Mouse (Mus musculus) erythroblast, embryonic 14.5 days (primary cell): ENCODE data around the gene Ip6k3. TPM values are rescaled to one million over a fixed set of nuclear protein-coding genes. Genes with fewer than 3 reads are reported as not detected.

Source experiments
- H3K27me3 ChIP-seq: 2 replicates; pipeline ENCODE4 v1.6.1; 2012; ENCODE audit warnings: inconsistent platforms; ENCODE audit not compliant: control insufficient read depth
- H3K36me3 ChIP-seq: 2 replicates; pipeline ENCODE4 v1.6.1; 2012; ENCODE audit warnings: mild to moderate bottlenecking, inconsistent platforms; ENCODE audit not compliant: control insufficient read depth
- H3K4me1 ChIP-seq: 2 replicates; pipeline ENCODE4 v1.6.1; 2012; ENCODE audit warnings: inconsistent platforms; ENCODE audit not compliant: control insufficient read depth
- H3K4me3 ChIP-seq: replicated peaks from 2 replicates; pipeline ENCODE3; 2012; ENCODE audit warnings: moderate library complexity, mild to moderate bottlenecking, inconsistent platforms
- H3K9me3 ChIP-seq: 2 replicates; pipeline ENCODE4 v1.6.1; 2012; ENCODE audit warnings: low read length, inconsistent platforms, mixed read lengths; ENCODE audit not compliant: control insufficient read depth
- GATA1 ChIP-seq: IDR thresholded peaks from 2 replicates; pipeline ENCODE4 v1.6.1; 2012; ENCODE audit warnings: low read length, inconsistent platforms, mixed read lengths
- TAL1 ChIP-seq: IDR thresholded peaks from 3 replicates; pipeline ENCODE4 v1.6.1; 2012; ENCODE audit warnings: low read length, inconsistent platforms, mixed read lengths
- polyA plus RNA-seq: library from polyadenylated mRNA; stranded (reverse); fragments of >175 nt; gene quantifications from 2 replicates; pipeline ENCODE4 v1.2.3, GENCODE M21; 2012

The Ip6k3 gene
- polyA plus RNA-seq, 1 experiment = not detected

DNA sequence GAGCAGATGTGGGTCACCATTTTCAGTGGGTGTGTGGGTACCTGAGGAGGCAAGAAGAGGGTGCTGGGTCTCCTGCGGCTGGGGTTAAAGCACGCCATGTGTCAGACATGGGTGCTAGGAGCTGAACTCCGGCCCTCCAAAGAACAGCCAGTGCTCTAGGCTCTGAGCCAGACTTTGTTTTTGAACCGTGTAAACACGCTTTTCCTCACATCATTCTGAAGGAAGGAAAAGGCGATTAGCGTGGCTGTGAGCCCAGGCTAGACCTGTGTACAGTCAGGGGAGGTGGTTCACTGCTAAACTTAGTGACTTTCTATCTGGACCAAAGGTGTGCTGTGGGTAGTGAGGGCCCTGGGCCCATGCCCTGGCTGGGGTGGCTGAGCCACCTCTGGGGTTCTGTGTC, 57.5 kb downstream of the Ip6k3 start:
- Histone ChIP-seq H3K9me3 (peaks cover 26% of the 10 kb centered on the region), H3K4me3 (no peak overlapping the region), H3K27me3 (no peaks in the 10 kb centered on the region), H3K4me1 (peaks cover 4% of the 10 kb centered on the region), H3K36me3 (peaks cover 4% of the 10 kb centered on the region; the same call in 1 of the 2 replicates)
- TF ChIP-seq GATA1 = no peak

DNA sequence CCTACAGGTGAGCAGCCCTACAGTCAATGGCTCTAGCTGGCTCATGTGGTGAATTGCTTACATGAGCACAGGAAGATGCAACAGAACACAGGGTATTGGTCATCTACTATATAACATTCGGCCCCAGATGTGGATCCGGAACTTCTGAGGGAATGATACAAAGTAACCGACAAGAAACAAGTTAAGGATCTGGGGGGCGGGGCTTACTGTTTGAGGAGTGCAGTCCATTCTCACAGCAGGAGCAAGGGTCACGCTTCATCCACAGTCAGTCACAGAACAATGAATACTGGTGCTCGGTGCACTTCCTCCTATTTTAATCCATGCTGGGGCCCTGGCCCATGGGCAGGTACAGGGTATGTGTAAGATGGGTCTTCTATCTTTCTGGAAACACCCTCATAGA, 59.7 kb downstream of the Ip6k3 start:
- peaks cover 2% of the 10 kb centered on the region; the same call in 1 of the 2 replicates for H3K36me3 ChIP-seq
- H3K4me3 ChIP-seq = no peak overlapping the region
- no peaks in the 10 kb centered on the region for H3K27me3 ChIP-seq
- no peak for TF ChIP-seq GATA1
- no peak for TF ChIP-seq TAL1
- H3K4me1 ChIP-seq = peaks cover 4% of the 10 kb centered on the region
- peaks cover 6% of the 10 kb centered on the region for H3K9me3 ChIP-seq

DNA sequence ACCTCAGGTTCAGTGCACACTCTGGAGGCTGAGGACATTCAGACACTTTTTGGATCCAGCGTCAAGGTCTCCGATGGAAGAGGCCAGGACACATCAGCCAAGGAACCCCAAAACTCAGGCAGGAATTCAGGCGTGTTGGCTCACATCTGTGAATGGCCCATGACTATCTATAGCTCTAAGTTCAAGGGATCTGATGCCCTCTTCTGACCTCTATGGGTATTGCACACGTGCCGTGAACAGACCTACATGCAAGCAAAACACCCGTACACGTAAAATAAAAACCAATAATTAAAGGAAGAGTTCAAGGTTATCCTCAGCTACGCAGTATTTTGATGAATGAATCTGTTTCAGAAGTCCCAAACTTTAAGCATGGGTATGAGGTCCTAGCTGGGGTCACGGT, 60.9 kb downstream of the Ip6k3 start:
- no peak for TF ChIP-seq GATA1
- TF ChIP-seq TAL1 = no peak
- H3K4me1 ChIP-seq = peaks cover 4% of the 10 kb centered on the region
- peaks cover 6% of the 10 kb centered on the region for H3K9me3 ChIP-seq
- H3K4me3 ChIP-seq = no peak overlapping the region
- peaks cover 2% of the 10 kb centered on the region; the same call in 1 of the 2 replicates for H3K36me3 ChIP-seq
- no peaks in the 10 kb centered on the region for H3K27me3 ChIP-seq

GRCm38 (mm10) chr17:27105698-27106470, 61.7 kb downstream of the Ip6k3 start:
- no peaks in the 10 kb centered on the region for H3K27me3 ChIP-seq
- H3K9me3 ChIP-seq = peaks cover 6% of the 10 kb centered on the region
- H3K36me3 ChIP-seq = peaks cover 2% of the 10 kb centered on the region; the same call in 1 of the 2 replicates

GRCm38 (mm10) chr17:27101675-27102074, 65.9 kb downstream of the Ip6k3 start:
- TF ChIP-seq GATA1 = no peak
- TF ChIP-seq TAL1 = no peak
- Histone ChIP-seq H3K36me3 (no peaks in the 10 kb centered on the region; the same call in 1 of the 2 replicates), H3K9me3 (peaks cover 6% of the 10 kb centered on the region)

More at GRCm38 (mm10) chr17:27105698-27106470, 61.7 kb downstream of the Ip6k3 start:
- Histone ChIP-seq H3K4me3 (no peak overlapping the region), H3K4me1 (peaks cover 4% of the 10 kb centered on the region)
- no peak for TF ChIP-seq GATA1
- no peak for TF ChIP-seq TAL1

GRCm38 (mm10) chr17:27095690-27096089, 71.9 kb downstream of the Ip6k3 start:
- H3K27me3 ChIP-seq = no peaks in the 10 kb centered on the region
- peaks cover 2% of the 10 kb centered on the region; the same call in 1 of the 2 replicates for H3K36me3 ChIP-seq
- no peaks in the 10 kb centered on the region for H3K9me3 ChIP-seq
- H3K4me1 ChIP-seq = no peaks in the 10 kb centered on the region
- H3K4me3 ChIP-seq = no peak overlapping the region
- TF ChIP-seq GATA1 (no peak), TAL1 (no peak)

More at GRCm38 (mm10) chr17:27101675-27102074, 65.9 kb downstream of the Ip6k3 start:
- Histone ChIP-seq H3K4me1 (peaks cover 4% of the 10 kb centered on the region), H3K27me3 (no peaks in the 10 kb centered on the region), H3K4me3 (no peak overlapping the region)

Other genes starting within 250 kb of the Ip6k3 start
- gene Phf1, start 234.7 kb downstream of the Ip6k3 start, polyA plus RNA-seq = 5.0 and 6.2 TPM in 2 replicates
- 19.6 and 19.8 TPM in 2 replicates for gene Cuta, start 228.2 kb downstream of the Ip6k3 start, polyA plus RNA-seq
- 0.78 and 0.86 TPM in 2 replicates for gene Syngap1, start 226.5 kb downstream of the Ip6k3 start, polyA plus RNA-seq
- gene Zbtb9, start 194.6 kb downstream of the Ip6k3 start, polyA plus RNA-seq = 0.12 and 0.13 TPM in 2 replicates
- gene Bak1, start 138.8 kb downstream of the Ip6k3 start, polyA plus RNA-seq = 8.1 TPM in 2 replicates
- gene Itpr3, start 110.5 kb downstream of the Ip6k3 start, polyA plus RNA-seq = 0.02 and 0.04 TPM in 2 replicates
- gene Uqcc2, start 33.9 kb downstream of the Ip6k3 start, polyA plus RNA-seq = 24.0 and 25.9 TPM in 2 replicates
- gene Lemd2, start 36.7 kb upstream of the Ip6k3 start, polyA plus RNA-seq = 6.5 and 8.0 TPM in 2 replicates